Mouse (Mus musculus): ENCODE measurements around the gene Tarm1.
A peak's percentile ranks its signal among the peaks of the same experiment; 100 is the strongest.

Gene Tarm1

GRCm38 (mm10) chr7:3502439-3502838 is at the start of gene Tarm1:
Gene Tarm1 (minus strand): TSS chr7:3502624.
- DNase-seq (ENCODE audit: low read depth), result no peak

- no peak for DNase-seq (ENCODE audit: low read depth)
These were observed 3.5 kb upstream of the Tarm1 start for GRCm38 (mm10) chr7:3505913-3506312.

GRCm38 (mm10) chr7:3500406-3500805 is 2.0 kb downstream of the Tarm1 start:
- no peak for DNase-seq (ENCODE audit: low read depth)

GRCm38 (mm10) chr7:3481948-3482608 is 20.3 kb downstream of the Tarm1 start:
- DNase-seq (ENCODE audit: low read depth), result no peak

GRCm38 (mm10) chr7:3476728-3477127 is 25.7 kb downstream of the Tarm1 start:
- DNase-seq (ENCODE audit: low read depth), result no peak

- no peak for DNase-seq (ENCODE audit: low read depth)
These were observed 27.9 kb downstream of the Tarm1 start for GRCm38 (mm10) chr7:3474291-3475080.

GRCm38 (mm10) chr7:3472774-3473173 is 29.6 kb downstream of the Tarm1 start:
- peak; percentile 33 for DNase-seq (ENCODE audit: low read depth)

GRCm38 (mm10) chr7:3468614-3469013 is 33.8 kb downstream of the Tarm1 start:
- peak; percentile 63 for DNase-seq (ENCODE audit: low read depth)

GRCm38 (mm10) chr7:3463306-3463705 is 39.1 kb downstream of the Tarm1 start:
- DNase-seq (ENCODE audit: low read depth), result peak; percentile 81

GRCm38 (mm10) chr7:3460261-3460660 is 42.2 kb downstream of the Tarm1 start:
- DNase-seq (ENCODE audit: low read depth), result no peak

- peak; percentile 41 for DNase-seq (ENCODE audit: low read depth)
These were observed 44.6 kb downstream of the Tarm1 start for GRCm38 (mm10) chr7:3457841-3458217.

GRCm38 (mm10) chr7:3457111-3457840 is 45.1 kb downstream of the Tarm1 start:
- DNase-seq (ENCODE audit: low read depth), result peak; percentile 87

- DNase-seq (ENCODE audit: low read depth), result no peak
These were observed 48.8 kb downstream of the Tarm1 start for GRCm38 (mm10) chr7:3453486-3454183.

GRCm38 (mm10) chr7:3452821-3453485 is 49.5 kb downstream of the Tarm1 start:
- no peak for DNase-seq (ENCODE audit: low read depth)

- DNase-seq (ENCODE audit: low read depth), result peak; percentile 71
These were observed 51.3 kb downstream of the Tarm1 start for GRCm38 (mm10) chr7:3451161-3451560.

GRCm38 (mm10) chr7:3450671-3451070 is 51.8 kb downstream of the Tarm1 start:
- peak; percentile 9 for DNase-seq (ENCODE audit: low read depth)

GRCm38 (mm10) chr7:3448737-3449454 is 53.5 kb downstream of the Tarm1 start:
- peak; percentile 75 for DNase-seq (ENCODE audit: low read depth)

- DNase-seq (ENCODE audit: low read depth), result peak; percentile 83
These were observed 55.4 kb downstream of the Tarm1 start for GRCm38 (mm10) chr7:3447026-3447425.

GRCm38 (mm10) chr7:3446584-3446983 is 55.8 kb downstream of the Tarm1 start:
- DNase-seq (ENCODE audit: low read depth), result peak; percentile 67

- no peak for DNase-seq (ENCODE audit: low read depth)
These were observed 57.7 kb downstream of the Tarm1 start for GRCm38 (mm10) chr7:3444678-3445077.
